Mouse (Mus musculus) R1 (cell line): ENCODE results near the gene Gm5152.
"Not testable (repeated sequence)": the region's sequence is repeated elsewhere in the genome, so short reads cannot be mapped to it uniquely, and the experiment has no call there.

Source experiments
- DNase-seq: peaks from one replicate; pipeline ENCODE4 v3.0.0-alpha.2; 2018; ENCODE audit warnings: low read depth, low spot score

The Gm5152 gene

GRCm38 (mm10) chr5:10246426-10246825 is at the start of gene Gm5152:
Gene Gm5152 (minus strand): TSS chr5:10246526.
- not testable (repeated sequence) for DNase-seq

GRCm38 (mm10) chr5:10254768-10255167 is 8.4 kb upstream of the Gm5152 start:
- not testable (repeated sequence) for DNase-seq

DNA sequence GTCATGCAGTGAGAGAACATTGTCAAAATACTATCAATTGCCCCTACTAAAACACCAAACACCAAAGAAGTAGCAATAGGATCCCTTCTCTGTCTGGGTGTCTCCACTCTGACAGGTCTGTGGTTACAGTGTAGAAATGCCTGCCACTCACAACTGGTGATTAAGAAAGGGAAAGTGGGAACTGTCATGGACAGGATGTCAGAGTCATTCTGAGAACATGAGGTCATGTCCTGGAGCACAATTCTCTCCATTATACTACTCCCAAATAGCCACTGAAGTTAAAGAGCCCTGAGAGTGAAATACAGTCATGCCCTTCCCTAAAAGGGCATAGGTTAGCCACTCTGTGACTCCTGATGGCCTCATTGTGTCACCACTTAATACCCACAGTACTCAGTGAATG is 556 bp downstream of the Gm5152 start:
- DNase-seq: not testable (repeated sequence)

DNA sequence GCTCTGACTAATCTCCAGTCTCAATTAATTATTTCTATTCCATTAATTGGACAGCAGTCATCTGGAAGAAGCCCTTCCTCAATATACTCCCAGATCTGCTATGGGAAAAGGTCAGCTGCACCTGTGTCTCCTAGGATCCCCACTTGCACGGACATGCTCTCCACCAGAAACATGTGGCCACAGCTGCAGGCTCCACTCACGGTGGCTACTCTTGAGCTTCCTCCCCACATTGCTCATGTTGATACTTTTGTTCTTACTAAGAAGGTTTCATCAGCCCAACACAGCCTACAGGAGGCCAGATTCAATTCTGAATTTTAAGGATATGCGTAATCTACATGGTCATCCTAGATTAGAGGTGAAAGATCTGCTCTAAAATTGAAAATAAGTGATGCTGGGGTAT is 5.9 kb downstream of the Gm5152 start:
- DNase-seq: not testable (repeated sequence)

GRCm38 (mm10) chr5:10220317-10220716 is 26.0 kb downstream of the Gm5152 start:
- no peak for DNase-seq

GRCm38 (mm10) chr5:10203067-10203466 is 43.3 kb downstream of the Gm5152 start:
- no peak for DNase-seq

DNA sequence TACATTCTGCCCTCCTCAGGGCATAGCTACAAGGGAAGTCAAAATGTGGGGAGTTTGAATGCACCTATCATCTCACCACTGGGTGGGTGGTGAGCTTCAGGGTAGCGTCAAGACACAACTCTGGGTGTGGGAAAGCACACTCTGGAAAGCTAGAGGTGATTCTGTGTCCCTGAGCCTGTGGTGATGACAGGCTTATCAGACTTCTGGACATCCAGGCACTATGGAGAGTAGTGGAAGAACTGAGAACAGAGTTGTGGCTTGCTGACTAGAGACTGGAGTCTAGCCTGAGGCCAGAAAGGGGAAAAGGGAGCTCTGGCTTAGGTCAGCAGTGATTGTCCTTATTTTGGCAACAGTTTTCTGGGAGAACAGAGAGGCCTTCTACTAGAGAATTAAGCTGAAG is 49.4 kb downstream of the Gm5152 start:
- DNase-seq: no peak
